Mouse (Mus musculus) kidney, adult 2 months (tissue): Measurements from ENCODE around the gene Plcb1. TPM values are rescaled to one million over a fixed set of nuclear protein-coding genes. Genes with fewer than 3 reads are reported as not detected.
A peak's percentile ranks its signal among the peaks of the same experiment; 100 is the strongest.

ENCODE experiments used
- DNase-seq: peaks from one replicate; pipeline ENCODE4 v3.0.0; 2021
- H3K27ac ChIP-seq: fragments of 200-500 bp; 2 replicates; pipeline ENCODE4 v1.5.1; 2012; ENCODE audit warnings: low read depth, low read length, control low read depth, inconsistent platforms; ENCODE audit not compliant: insufficient read depth
- H3K27me3 ChIP-seq: fragments of 200-500 bp; replicated peaks from 2 replicates; pipeline ENCODE4 v1.6.1; 2012; ENCODE audit warnings: mild to moderate bottlenecking, moderate library complexity, low read length, inconsistent platforms; ENCODE audit not compliant: control insufficient read depth, insufficient read depth
- H3K36me3 ChIP-seq: fragments of 200-500 bp; 2 replicates; pipeline ENCODE4 v1.6.1; 2012; ENCODE audit warnings: mild to moderate bottlenecking, moderate library complexity, low read length, inconsistent platforms; ENCODE audit not compliant: control insufficient read depth, insufficient read depth
- H3K4me1 ChIP-seq: fragments of 200-500 bp; 2 replicates; pipeline ENCODE4 v1.6.1; 2011; ENCODE audit warnings: low read length; ENCODE audit not compliant: control insufficient read depth, insufficient read depth
- H3K4me3 ChIP-seq: fragments of 200-500 bp; 2 replicates; pipeline ENCODE4 v1.5.1; 2011; ENCODE audit warnings: mild to moderate bottlenecking, low read depth, low read length, control low read depth; ENCODE audit not compliant: insufficient read depth
- CTCF ChIP-seq: fragments of 200-500 bp; conservative IDR thresholded peaks from 2 replicates; pipeline ENCODE4 v1.5.1; 2011; ENCODE audit warnings: low read depth, mild to moderate bottlenecking, control low read depth, low read length, moderate library complexity, mixed read lengths; ENCODE audit not compliant: insufficient read depth, insufficient read length
- POLR2A ChIP-seq: fragments of 200-500 bp; IDR thresholded peaks from one replicate; pipeline ENCODE4 v1.6.1; 2011; ENCODE audit warnings: low read depth, low read length, control low read depth
- WGBS: fragments of 180-500 bp; shearing (Covaris S2); methylation state at CpG from one replicate; pipeline ENCODE4 v1.1.7; 2018; 5-methylcytosine and 5-hydroxymethylcytosine counted together
- polyA plus RNA-seq: library from polyadenylated mRNA; depleted of rRNA; stranded (reverse); fragments of >200 nt; gene quantifications from 2 replicates; pipeline ENCODE4 v1.2.3, GENCODE M21; 2012

The Plcb1 gene
- polyA plus RNA-seq, 1 experiment, result 5.0 TPM

DNA sequence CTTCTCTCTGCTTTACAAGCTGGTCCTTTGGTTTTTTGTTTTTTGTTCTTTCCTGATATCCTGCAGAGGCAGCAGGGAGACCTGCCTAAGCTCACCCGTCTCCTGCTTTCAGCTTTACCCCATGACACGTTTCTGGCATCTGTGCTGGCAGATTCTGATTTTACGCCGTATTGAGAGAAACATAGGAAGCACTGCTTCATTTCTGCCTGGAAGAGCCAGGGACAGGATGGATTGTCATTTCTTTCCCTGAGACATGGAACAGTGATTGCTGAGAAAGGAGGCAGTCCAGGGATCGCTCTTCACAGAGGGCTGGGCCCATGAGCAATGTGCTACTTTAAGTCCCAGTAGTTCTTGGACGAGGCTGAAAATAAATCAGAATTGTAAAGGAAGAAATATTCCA lies 243.8 kb downstream of the Plcb1 start:
- Histone ChIP-seq H3K27ac (no peak overlapping the region), H3K36me3 (no peaks in the 10 kb centered on the region), H3K4me3 (no peak overlapping the region), H3K27me3 (no peaks in the 10 kb centered on the region), H3K4me1 (no peaks in the 10 kb centered on the region)
- WGBS, result 54% methylated on average over 6 of the region's 6 CpGs
- peak; percentile 15 for DNase-seq
- TF ChIP-seq CTCF (no peak), POLR2A (no peak)

DNA sequence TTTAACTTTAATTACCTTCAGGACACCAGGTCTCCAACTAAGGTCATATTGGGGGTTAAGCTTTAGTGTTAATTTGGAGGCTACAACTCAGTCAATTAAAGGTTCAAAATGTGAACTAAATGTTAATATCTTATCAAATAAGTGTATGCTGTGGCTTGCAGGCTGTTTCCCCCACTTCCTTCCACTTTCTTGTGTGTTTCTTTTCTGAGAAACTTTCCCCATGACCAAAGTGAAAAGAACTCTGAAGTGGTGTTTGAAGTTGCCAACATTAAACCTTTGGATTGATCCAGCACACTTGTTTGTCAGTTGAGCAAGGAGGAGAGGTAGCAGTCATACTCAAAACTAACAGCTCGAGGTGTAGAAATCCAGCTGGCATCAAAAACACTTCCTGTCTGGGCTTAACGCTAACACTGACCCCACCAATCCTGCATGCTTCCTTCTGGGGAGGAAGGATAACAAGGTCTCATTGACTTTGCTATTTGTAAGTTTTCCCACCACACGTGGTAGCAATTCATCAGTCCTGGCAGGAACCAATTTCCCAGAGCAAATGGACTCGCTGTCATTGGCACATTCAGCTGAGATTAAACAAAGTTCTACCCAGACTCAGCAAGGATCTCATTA lies 249.9 kb downstream of the Plcb1 start:
- WGBS, result 21% methylated on average over 4 of the region's 4 CpGs
- Histone ChIP-seq H3K27ac (no peak overlapping the region), H3K4me1 (no peaks in the 10 kb centered on the region), H3K27me3 (no peaks in the 10 kb centered on the region), H3K4me3 (no peak overlapping the region), H3K36me3 (no peaks in the 10 kb centered on the region)
- TF ChIP-seq POLR2A (no peak), CTCF (no peak)
- DNase-seq, result peak; percentile 27

DNA sequence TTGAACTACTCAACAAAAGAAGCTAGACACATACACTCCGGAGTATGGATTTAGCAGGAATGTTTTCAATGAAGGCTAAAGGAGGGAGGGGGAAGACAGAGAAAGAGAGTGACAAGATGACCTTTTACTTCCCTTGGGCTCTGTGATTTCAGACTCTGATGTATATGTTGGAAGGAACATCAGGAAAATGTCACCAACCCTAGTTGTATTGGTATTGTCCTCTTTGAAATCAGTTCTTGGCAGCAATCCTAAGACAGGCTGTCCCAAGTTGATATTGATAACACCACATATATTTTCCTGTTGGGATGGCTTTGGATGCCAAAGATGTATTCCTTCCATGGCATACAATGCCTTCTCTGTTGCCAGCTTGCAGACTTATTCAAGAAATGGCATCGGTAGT lies 262.9 kb downstream of the Plcb1 start:
- no peak overlapping the region for H3K27ac ChIP-seq
- peaks cover 5% of the 10 kb centered on the region for H3K4me1 ChIP-seq
- no peak for TF ChIP-seq POLR2A
- no peak for TF ChIP-seq CTCF
- no peaks in the 10 kb centered on the region for H3K27me3 ChIP-seq
- no peak for DNase-seq
- H3K4me3 ChIP-seq, result no peak overlapping the region
- H3K36me3 ChIP-seq, result no peaks in the 10 kb centered on the region
- WGBS, result 80% methylated on average over 2 of the region's 2 CpGs

DNA sequence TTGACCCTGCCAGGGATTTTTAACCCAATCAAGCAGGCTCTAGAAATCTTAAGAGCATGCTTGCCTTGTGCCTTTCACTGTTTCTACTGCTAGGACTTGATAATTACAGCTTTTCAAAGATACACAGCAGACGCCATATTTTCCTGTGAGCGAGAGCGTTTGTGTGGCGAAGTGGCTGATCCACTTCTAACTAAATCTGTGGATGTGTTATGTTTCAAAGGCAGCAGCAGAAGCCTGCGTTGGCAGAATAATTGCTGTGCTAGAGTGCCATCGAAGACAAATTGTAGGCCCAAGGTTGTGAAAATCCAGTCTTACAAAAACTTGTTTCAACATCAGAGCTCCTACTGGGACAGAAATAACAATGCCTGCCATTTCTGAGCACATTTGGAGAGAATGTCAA lies 263.4 kb downstream of the Plcb1 start:
- no peak for DNase-seq
- H3K4me3 ChIP-seq, result no peak overlapping the region
- peaks cover 5% of the 10 kb centered on the region for H3K4me1 ChIP-seq
- no peaks in the 10 kb centered on the region for H3K36me3 ChIP-seq
- no peak for TF ChIP-seq CTCF
- TF ChIP-seq POLR2A, result no peak
- H3K27me3 ChIP-seq, result no peaks in the 10 kb centered on the region
- WGBS, result 92% methylated on average over 6 of the region's 6 CpGs
- no peak overlapping the region for H3K27ac ChIP-seq

DNA sequence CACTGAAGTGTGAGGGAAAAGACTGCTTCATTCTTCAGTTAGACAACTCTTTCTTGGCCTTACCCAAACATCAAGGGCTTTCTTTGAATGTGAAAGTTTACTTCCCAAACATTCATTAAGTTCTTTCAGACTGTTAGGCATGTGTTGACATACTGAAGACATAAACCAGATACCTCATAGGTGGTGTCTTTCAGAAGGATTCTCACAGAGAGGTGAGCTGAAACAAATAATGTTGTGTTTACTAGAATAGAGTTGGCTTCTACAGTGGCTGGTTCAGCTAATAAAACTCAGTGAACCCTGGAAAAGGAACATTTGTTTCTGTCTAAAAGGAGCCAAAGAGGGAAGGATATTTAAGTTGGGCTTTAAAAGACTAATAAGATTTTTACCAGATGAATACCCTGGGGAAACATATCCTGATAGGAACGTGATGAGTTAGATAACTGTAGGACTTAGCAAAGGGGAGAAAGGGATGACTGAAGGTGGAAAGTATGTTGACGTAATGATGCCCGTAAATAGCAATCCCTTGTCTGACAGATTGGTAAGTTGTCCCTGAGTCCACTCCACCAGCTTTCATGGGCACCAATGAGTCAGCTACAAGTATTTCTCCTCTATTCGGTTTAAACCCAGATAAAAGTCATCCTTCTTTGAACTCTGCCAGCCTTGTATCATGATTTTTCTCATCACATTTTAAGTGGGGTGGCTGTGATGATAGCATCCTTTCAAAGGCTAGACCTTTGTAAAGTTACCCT lies 265.8 kb downstream of the Plcb1 start:
- WGBS, result 72% methylated on average over 4 of the region's 4 CpGs
- no peaks in the 10 kb centered on the region for H3K27me3 ChIP-seq
- peaks cover 5% of the 10 kb centered on the region for H3K4me1 ChIP-seq
- 0 out of 2 replicates have a peak overlapping the region, but pooled peaks have one; percentile 16 for H3K27ac ChIP-seq
- no peak overlapping the region for H3K4me3 ChIP-seq
- no peaks in the 10 kb centered on the region for H3K36me3 ChIP-seq
- DNase-seq, result peak; percentile 27
- no peak for TF ChIP-seq CTCF
- no peak for TF ChIP-seq POLR2A

DNA sequence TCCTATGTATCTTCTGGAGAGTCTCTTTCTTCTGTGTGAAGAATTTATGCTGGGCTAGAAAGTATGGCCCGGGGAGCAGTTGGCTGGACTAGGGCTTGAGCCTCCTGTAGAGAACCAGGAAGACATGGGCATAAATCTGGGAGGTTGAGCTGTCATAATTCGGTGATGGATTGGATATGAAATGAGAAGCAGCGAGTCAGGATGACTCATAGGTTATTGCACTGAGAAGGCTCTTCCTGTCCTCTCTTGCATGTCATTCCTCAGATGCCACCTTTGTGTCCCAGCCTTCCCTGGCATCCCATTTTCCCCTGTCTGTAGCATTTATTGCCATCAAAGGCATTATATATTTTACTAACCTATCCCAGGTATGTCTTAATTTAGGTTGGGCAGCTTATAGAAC lies 267.5 kb downstream of the Plcb1 start:
- Histone ChIP-seq H3K27me3 (no peaks in the 10 kb centered on the region), H3K4me1 (peaks cover 5% of the 10 kb centered on the region), H3K27ac (no peak overlapping the region), H3K4me3 (no peak overlapping the region), H3K36me3 (no peaks in the 10 kb centered on the region)
- TF ChIP-seq CTCF, result no peak
- TF ChIP-seq POLR2A, result no peak
- whole genome bisulfite sequencing, result 76% methylated on average over 3 of the region's 3 CpGs
- no peak for DNase-seq

DNA sequence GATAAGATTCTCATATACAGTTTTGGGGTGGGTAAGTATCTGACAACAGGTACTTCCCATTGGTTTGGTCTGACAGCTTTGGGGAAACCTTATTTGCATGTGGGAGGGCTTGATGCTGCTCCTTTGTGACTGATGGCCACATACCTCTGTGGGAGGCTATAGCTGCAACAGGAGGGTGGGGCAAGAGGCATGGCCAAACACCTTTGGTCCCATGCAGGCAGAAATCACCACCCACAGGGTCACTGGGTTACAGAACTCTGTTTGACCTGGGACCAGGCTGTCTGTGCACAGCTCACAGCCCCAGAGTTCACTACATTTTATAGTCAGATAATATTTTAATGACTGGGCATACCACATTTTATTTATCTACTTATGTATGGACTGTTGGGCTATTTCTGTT lies 281.6 kb downstream of the Plcb1 start:
- DNase-seq, result no peak
- Histone ChIP-seq H3K27me3 (no peaks in the 10 kb centered on the region), H3K27ac (no peak overlapping the region), H3K4me1 (no peaks in the 10 kb centered on the region), H3K36me3 (no peaks in the 10 kb centered on the region), H3K4me3 (no peak overlapping the region)
- TF ChIP-seq POLR2A (no peak), CTCF (no peak)
